Comparison of ENCODE assay signal across 1 mouse cellular context in the genomic region with DNA sequence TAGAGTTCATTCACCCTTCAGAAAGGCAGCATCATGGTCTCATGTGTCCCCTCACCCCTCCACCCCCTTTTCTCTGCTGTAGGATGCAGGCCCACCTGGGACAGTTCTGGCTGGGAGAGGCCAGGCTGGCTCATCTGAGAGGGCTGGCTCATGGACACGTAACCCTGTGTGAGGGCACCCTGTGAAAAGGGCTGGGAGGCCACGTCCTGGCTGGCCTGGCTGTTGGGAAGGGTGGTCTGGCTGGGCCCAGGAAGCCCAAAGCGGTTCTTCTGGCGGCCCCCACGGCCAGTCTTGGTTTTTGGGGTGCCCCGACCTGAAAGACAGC.
TF ChIP-seq lines count a peak whose summit lies in the region.

No protein-coding gene starts in this region.

TF ChIP-seq in myocyte, 11 proteins besides CTCF, POLR2A, EP300 and RAD21:
- TF ChIP-seq USF1 (IDR thresholded peaks at IDR 0.05; ENCODE audit: low read depth) (no peak), MYOG (IDR thresholded peaks at IDR 0.05; ENCODE audit: control insufficient read depth in 1 of 3, insufficient read depth in 1 of 3, insufficient read length in 2 of 3, low read depth in 2 of 3) (no peak), CEBPB (IDR thresholded peaks at IDR 0.05; ENCODE audit: insufficient read depth, poor library complexity, severe bottlenecking) (no peak), MAX (IDR thresholded peaks at IDR 0.05; ENCODE audit: low read depth) (no peak), MYOD1 (IDR thresholded peaks at IDR 0.05; ENCODE audit: control insufficient read depth in 1 of 3, insufficient read length in 2 of 3, low read depth in 2 of 3) (no peak), POLR2AphosphoS2 (IDR thresholded peaks at IDR 0.05; ENCODE audit: insufficient read length, low read depth) (peak; percentile 16)
